Mouse (Mus musculus): ENCODE measurements around the gene Gpx3.
A peak's percentile ranks its signal among the peaks of the same experiment; 100 is the strongest.
"Not testable (repeated sequence)": the region's sequence is repeated elsewhere in the genome, so short reads cannot be mapped to it uniquely, and the experiment has no call there.

Gene Gpx3

DNA sequence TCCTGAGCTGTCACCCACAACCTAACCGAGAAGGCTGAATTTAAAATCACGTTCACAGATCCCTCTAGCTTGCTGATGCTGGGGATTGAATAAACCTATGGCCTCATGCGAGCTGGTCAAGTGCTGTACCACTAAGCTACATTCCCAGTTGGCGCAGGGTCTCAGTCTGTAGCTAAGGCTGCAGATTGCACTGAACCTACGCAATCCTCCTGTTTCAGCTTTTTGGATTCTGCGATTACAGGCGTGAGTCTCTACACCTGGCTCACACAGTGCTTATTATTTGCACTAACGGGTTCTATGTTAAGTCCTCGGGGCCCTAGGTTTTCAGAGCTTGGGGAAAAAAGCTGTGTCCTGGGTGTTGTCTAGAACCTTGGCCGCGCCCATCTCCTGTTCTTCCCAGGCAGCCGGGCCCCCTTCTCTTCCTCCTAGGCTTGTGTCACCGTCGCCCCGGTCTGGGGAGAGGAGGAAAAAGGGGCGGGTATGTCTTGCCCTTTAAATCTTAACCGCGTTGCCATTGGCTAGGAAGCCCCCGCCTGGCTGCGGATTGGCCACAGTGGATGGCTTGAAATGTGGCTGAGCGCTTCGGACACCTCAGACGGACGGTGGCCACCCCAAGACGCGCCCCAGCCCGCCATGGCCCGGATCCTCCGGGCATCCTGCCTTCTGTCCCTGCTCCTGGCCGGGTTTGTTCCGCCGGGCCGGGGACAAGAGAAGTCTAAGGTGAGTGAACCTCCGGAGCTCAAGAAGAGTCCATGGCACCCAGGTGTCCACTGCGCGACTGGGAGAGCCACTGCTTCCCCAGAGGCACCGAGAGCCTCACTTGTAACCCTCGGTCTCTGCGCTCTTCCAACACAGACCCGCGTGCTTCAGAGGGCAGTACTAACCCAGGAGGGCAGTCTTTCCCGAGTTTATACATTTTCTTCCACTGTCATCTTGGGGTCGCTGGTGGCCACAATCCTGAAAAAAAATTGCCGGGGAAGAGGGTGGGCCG is at the start of gene Gpx3:
TSS of gene Gpx3 (plus strand) at position 121 of the 991 bp plus-strand sequence.
- peak; percentile 74 to 81 for DNase-seq

DNA sequence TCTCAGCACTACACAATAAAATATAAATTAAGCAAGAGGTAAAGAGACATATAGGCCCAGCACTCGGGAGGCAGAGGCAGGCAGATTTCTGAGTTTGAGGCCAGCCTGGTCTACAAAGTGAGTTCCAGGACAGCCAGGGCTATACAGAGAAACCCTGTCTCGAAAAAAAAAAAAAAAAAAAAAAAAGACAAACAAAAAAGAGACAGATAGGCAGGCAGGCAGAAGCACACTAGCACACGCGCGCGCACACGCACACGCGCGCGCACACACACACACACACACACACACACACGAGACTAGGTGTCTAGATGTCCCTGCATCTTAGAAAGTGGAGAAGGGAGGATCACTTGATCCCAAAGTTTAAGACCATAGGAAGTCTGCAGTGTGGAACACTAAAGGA is 43.4 kb upstream of the Gpx3 start:
- DNase-seq = not testable (repeated sequence)

DNA sequence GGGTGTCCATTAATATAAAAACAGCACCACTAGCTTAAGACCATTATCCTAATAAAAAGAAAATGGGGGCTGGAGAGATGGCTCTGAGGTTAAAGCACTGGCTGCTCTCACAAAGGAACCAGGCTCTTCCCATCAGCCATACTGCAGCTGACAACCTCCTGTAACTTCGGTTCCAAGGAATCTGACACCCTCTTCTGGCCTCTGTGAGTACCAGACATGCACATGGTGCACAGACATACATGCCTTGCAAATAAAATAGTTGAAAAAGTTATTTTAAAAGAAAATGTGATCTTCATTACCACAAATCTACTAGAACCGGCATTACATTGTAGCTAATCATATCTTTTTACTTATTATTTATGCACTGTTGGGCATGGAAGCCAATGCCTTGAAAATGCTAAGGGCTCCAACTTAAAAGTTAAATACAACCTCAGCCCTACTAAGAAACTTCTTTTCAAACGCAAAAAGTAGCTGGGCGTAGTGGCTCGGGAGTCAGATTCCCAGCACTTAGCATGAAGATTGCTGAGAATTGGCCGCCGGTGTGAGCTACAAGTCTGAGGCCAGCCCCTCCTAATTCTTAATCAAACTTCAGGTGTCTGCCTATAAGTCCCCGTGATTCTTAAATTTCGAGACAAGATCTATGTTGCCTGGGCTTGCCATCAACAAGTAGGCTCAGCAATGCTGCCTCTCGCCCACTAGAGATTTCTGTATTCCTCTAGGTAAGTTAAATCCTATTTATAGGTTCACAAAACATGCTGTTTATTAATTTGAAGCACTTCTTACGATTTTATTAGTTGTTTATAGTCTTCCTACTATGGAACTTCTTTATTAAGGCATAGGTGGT is 42.7 kb upstream of the Gpx3 start:
- DNase-seq = peak in 1 of 2 experiments; percentile 22

DNA sequence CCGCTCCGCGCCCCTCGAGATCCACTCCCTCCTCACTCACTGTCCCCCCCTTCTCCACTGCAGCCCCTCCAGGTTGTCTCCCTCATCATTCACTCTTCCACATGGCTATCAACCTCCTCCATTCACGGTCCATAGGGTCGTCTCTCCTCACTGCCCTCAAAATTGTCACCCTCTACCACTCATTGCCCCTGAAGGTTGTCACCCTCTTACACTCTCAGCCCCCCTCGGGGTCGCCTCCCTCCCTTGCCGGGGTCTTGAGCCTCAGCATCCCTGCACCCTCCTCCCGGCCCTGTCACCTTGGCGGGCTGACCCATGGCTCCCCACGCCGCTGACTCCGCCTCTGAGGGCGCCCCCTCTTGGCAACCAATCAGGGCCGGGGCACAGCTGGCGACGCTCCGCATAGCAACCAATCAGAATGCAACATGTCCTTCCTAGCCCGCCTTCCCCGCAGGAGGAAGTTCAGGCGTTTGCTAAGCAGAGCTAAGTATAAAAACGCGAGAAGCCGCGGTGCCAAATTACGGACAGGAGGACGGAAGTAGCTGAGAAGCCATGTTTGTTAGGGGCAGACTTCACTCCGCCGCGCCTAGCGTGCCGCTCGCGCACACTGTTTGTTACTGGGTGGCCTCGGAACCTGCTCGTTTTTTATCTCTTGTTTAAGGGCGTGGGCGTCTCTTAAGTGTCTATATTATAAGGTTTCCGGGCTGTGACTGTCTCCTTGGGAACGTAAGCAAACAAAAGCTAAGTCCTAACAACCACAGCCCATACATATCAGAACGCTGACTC is 41.8 kb upstream of the Gpx3 start, which contains the start of gene Lyrm7:
TSS of gene Lyrm7 (minus strand) at position 661 of the 783 bp plus-strand sequence.
- peak; percentile 98 for DNase-seq

DNA sequence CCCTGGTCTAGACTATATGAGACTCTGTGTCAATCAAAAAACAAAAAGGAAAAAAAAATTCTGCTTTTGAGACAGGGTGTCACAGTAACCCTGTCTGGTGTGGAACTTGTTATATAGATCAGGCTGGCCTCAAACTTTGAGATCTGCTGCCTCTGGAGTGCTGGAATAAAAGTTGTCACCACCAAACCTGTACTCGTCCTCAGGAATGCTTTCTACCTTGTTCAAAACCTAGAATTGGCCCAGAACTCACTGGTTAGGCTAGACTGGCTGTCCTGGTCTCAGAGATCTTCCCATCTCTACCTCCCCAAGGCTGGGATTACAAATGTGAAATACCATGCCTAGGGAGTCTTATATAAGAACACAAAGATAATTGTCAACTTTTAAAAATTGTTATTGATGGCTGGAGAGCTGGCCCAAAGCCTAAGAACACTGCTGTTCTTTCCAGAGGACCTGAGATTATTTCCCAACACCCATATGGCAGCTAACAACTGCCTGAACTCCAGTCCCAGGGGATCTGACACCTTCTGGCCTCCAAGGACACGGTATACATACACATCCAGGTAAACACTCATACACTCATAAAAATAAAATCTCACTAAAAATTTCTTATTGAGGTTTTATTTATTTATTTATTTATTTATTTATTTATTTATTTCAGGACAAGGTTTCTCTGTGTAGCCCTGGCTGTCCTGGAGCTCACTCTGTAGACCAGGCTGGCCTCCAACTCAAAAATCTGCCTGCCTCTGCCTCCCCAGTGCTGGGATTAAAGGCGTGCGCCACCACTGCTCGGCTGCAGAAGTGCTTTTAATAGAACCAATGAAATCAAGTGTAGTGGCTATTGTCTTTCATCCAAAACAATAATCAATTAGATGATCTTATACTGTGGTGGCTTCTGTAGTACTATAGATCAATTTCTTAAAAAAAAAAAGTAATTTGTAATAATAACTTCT is 40.5 kb upstream of the Gpx3 start:
- DNase-seq = no peak

DNA sequence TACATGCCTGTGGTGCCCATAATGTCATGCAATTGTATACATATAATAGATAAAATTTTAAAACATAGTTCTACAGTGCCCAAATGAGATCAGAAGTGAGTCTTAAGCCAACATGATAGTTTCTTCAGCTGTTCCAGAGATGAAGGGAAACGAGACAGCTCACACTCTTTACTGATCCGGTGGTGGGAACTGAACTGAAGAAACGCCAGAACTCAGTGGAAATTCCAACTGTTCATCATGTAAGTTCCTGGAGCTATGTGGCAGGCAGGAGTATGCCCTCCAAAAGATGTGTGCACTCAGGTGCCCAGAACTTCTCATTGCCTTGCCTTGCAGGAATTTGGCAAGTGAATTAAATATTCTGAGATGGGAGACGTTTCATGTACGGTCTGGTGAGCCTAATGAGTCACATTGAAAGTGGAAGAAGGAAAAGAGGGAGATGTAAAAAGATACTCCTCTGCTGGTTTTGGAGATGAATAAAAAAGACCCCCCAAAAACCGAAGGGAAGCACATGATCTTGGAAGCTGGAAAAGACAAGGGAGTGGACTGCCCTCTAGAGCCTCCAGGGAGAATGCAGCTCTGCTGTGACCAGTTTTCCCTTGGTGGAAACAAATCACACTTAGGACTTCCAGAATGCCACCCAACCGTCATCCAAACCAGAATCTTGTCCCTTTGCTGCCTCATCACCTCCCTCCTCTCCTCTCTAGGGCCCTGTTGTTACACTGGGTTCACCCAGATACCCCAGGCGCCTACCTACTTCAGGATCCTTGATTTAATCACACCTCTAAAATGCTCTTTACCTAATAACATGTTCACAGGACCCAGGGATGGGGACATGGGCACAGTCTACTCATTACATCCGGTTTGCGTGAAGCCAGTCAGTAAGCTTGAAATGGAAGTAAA is 39.4 kb upstream of the Gpx3 start:
- DNase-seq = peak; percentile 68 to 69

DNA sequence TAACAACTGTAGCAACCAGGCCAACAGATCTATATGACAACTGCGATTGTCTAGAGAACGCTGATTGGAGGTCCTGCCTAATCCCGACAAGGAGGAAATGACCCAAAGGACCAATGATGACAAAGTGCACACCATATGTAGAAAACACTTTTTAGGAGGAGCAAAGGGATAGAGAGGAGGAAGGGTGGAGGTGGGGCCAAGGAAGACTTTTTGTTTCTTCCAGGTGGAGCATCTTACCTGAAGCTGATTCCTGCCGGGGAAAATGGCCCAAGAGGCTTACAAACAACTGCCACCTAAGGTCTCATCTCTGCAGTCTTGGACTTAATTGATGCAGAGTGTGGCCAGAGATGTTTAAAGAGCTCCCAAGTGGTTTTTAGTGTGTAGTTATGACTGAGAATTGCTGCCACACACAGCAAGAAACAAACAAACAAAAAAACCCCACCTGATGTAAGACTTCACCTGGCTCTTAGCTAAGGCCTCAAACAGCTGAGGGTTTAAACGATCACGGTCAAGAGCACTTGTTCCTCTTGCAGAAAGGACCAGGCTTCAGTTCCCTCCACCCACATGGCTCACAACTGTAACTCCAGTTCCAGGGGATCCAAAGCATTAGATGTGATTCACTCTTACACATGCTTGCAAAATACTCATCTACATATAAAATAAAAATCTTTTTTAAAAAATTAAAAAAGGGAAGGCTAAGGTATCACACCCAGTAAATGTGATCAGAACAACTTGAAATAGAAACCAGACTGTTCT is 36.7 kb upstream of the Gpx3 start:
- no peak for DNase-seq

DNA sequence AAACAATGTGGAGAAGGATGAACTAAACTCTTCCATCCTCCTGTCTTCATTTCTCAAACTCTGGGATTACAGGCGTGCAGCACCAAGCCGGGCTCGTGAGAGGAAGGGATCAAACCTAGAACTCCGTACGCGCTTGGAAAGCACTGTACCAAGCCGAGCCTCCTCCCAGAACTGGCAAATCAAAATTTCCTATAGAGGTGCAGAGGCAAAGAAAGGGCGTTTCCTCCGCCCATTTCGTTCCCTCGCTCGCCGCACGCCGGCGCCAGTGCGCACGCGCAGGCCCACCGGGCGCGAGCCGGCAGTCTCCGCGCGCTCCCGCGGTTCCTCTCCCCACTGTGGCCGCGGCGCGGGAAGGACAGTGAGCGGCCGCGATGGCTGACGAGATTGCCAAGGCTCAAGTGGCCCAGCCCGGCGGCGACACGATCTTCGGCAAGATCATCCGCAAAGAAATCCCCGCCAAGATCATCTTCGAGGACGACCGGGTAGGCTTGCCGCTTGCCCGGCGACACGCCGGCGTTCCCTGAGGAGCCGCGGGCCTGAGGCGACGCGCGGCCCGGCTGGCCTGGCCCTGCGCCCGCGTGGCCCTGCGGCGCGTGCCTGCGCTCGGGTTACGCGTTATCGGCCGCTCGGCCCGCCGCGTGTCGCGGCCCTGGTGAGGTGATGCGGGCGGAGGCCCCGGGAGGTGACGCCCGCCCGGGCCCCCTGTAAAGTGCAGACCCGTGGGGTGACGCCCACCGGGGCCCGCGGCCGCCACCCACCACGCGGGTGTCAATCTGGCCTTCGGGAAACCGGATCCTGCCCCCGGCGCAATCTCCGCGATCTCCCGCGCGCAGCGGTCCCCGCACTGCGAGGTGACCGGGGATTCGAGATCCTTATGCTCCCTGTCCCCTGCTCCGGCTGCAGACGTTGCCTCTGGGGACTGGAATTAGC is 35.9 kb upstream of the Gpx3 start, which contains the start of gene Hint1:
TSS of gene Hint1 (plus strand) at position 265 of the 930 bp plus-strand sequence.
- DNase-seq = peak; percentile 92 to 98

DNA sequence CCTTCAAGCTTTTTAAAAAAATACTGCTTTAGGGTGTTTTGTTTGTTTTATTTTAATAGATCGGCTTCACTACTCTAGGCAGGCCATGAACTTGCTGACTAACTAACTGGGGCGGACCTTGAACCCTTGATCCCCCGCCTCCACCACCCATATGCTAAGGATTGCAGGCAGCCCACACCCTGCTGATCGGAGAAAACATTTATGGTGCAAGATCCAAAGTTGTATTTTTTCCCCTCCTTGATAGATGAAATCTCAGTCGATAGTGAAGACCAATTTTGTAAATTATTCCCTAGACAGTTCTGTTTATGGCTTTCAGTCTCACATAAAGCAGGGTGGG is 35.2 kb upstream of the Gpx3 start:
- peak in 1 of 2 experiments; percentile 40 for DNase-seq

DNA sequence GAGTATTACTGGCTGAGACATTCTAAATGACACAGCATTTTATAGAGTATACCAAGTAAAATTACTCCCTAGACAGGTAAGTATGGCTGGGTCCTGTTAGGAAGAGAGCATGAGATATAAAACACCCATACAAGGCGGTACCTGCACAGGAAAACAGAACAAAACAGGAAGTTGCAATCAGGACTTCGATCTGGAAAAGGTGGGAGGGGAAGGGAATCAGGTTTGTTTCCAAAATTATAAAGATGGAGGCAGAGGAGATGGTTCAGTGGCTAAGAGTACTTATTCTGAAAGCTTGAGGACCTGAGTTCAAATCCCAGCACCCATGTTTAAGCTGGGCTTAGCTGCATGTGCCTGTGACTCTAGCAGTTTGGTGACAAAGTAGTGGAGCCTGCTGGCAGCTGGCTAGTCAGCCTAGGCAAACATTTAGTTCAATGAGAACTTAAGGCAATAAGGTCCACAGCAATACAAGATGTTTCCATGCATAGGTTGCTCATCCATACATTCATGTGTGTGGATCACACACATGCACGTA is 34.3 kb upstream of the Gpx3 start:
- DNase-seq = no peak

DNA sequence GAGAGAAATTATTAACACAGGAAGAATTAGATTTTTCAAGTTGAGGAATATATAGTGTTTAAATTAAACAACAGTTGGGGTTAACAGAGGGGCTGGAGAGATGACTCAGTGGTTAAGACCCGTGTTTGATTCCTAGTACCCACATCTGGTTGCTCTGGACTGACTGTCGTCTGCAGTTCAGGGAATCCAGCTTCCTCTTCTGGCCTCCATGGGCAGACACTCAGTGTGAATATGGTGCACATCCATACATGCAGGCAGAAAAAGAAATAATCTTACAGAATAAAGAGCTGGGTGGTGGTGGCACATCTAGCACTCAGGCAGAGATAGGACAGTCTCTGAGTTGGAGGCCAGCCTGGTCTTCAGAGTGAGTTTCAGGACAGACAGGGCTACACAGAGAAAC is 33.8 kb upstream of the Gpx3 start:
- no peak for DNase-seq

DNA sequence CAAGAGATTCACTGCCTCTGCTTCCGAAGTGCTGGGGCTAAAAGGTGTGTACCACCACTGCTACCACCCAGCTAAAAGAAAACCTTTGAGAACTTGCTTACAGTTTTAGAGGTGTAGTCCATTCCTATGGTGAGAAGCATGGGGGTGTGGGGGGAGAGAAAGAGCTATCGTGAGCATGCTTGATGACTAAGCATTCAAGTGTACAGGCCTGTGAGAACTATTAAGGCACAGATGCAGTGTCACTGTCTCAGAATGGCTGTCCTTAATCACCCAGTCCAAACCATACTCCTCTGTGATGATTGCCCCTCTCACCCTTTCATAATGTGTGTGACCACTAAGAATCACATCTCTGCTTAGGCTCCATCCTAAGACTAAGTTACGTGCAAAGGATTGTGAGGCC is 32.9 kb upstream of the Gpx3 start:
- DNase-seq = no peak

DNA sequence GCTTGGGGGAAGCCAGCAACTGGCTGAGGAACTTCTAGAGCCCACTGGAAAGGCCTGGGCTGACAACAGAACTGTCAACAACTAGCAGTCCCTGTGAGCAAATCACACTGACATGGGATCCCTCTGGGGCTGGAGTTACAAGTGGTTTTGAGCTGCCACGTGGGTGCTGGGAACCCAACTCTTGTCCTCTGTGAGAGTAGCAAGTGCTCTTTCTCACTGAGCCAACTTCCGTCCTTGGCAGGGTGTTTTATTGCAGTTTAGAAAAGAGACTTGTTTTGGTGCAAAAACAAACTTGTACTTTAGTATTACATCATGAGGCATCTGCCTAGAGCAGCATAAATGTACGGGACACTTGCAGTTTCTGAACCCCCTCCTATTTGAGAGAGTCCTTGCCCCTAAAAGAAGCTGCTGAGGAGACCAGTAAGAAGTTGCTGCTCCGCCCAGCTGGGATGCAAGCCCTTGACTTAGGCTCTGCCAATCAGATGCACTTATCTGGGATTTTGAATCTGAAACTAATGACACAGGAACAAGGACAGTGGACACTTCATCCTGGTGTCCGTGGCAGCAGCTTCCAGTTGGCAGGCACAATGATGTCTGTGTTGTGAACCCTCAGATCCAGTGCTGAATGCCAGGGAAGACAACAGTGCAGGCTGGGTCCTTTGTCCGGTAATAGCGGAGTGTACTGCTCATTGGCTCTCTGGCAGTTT is 30.3 kb upstream of the Gpx3 start:
- peak in 1 of 2 experiments; percentile 23 for DNase-seq

DNA sequence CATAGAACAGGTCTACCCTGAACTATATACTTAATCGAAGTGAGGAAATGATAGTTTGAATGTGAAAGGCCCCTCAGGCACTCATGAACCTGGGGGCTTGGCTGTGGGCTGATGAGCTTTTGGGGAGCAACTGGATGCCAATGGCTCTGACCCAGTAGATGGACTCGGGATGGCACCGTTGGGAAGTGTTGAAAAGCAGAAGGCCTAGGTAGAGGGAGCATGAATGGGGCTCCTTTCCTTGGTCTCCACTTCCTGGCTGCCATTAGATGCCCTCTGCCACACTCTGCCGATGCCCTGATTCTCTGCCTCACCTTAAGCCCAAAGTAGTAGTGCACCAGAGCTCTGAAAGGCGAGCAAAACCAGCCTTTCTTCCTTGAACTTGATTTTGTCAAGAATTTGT is 26.2 kb upstream of the Gpx3 start:
- DNase-seq = no peak

DNA sequence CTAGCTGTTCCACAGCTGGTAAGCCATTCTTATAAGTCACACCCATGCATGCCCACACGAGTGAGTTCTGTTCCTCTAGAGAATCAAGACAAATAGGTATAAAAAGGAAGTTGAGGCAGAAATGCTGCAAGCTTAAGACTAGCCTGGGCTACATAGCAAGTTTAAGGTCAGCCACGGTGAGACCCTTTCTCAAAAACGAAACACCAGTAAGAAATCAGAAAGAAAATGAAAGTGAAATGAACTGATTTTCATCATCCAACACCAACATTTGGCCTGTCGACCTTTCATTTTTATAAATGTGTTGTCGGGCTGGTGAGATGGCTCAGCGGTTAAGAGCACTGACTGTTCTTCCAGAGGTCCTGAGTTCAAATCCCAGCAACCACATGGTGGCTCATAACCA is 23.4 kb upstream of the Gpx3 start:
- DNase-seq = no peak

DNA sequence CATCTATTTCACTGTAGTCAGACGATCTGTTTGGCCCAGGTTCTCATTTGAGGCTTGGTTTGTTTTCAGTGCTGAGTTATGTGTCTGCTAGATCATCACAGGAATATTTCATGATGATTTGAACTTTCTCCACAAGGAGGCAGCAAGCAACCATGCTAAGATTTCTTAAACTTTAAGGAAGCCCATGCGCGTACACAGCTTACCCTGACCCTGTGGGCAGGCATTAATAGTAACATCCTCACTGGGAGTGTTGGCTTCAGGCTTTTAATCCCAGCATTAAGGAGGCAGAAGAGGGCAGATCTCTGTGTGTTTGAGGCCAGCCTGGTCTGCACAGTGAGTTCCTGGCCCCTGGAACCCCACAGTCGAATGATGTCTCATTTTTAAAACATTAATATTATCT is 22.8 kb upstream of the Gpx3 start:
- DNase-seq = peak in 1 of 2 experiments; percentile 20

DNA sequence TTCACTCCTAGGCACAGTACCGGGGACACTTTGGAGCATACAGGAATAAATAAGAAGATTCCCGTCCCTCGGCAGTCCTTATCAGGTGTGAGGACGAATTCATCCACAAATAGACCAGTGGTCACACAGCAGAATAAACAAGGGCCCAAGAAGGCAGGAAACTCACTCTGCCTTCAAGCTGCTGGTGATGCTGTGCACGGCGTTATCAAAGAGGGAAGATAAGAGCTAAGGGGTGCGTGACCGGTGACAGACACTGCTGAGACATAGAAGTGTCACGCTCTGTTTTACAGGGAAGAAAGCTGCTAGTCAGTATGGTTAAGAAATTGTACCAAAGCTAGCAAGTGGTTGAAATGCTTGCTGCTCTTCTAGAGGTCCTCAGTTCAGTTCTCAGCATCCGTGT is 22.3 kb upstream of the Gpx3 start:
- DNase-seq = no peak

All from cerebellum, adult 18-20 months (tissue).